Mouse (Mus musculus) liver, adult 2 months (tissue): ENCODE results near the gene Ngfr.

Experiments
- CTCF ChIP-seq: fragments of 200-500 bp; IDR thresholded peaks from 2 replicates; pipeline ENCODE4 v1.5.1; 2011; ENCODE audit warnings: low read depth, low read length, control low read depth
- POLR2A ChIP-seq: fragments of 200-500 bp; IDR thresholded peaks from 2 replicates; pipeline ENCODE4 v1.6.1; 2011; ENCODE audit warnings: low read length, control low read depth; ENCODE audit not compliant: insufficient read depth; ENCODE audit errors: extremely low read depth

GRCm38 (mm10) chr11:95598214-95599062 lies 10.9 kb upstream of the Ngfr start:
- no peak for TF ChIP-seq CTCF
- TF ChIP-seq POLR2A, result no peak
